ENCODE assay signal across 9 mouse cellular contexts in the genomic region with DNA sequence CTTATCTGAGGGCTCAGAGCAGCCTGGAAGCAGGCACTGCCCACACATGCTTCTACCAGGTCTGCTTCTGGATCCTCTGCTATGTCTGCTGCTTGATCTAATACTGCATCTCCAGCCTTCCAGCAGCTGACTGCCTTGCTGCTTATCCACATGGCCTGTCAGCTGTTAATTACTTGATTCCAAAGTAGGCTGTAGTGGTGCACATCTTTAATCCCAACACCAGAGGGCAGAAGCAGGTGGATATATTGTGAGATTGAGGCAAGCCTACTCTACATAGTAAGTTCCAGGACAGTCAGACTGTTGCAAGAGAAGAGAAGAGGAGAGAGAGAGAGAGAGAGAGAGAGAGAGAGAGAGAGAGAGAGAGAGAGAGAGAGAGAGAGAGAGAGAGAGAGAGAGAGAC. TPM values are rescaled to one million over a fixed set of nuclear protein-coding genes. Genes with fewer than 3 reads are reported as not detected.
DNase-seq lines count a peak whose midpoint lies in the region; ATAC-seq and TF ChIP-seq lines count a peak whose summit lies in the region.
"Had no signal": no experiment of that assay in that cellular context is flagged by ENCODE, and none has a peak within 500 bp of the region (broad histone marks: within the 10 kb centered on the region; RNA-seq: fewer than 3 reads in every experiment).

No protein-coding gene starts in this region.

- H3K27me3 ChIP-seq in embryonic facial prominence, embryonic 14.5 days (replicated peaks; ENCODE audit: control insufficient read depth, insufficient read depth, low read length): no peaks in the 10 kb centered on the region
- H3K27me3 ChIP-seq in thymus, adult 2 months (ENCODE audit: control insufficient read depth, insufficient read depth, low read length): no peaks in the 10 kb centered on the region

- H3K4me3 ChIP-seq in embryonic facial prominence, embryonic 14.5 days (ENCODE audit: low read depth, low read length): no peak overlapping the region
- H3K4me3 ChIP-seq in thymus, adult 2 months (ENCODE audit: control insufficient read depth, insufficient read depth, low read length): no peak overlapping the region

- no peak overlapping the region for H3K9ac ChIP-seq in embryonic facial prominence, embryonic 14.5 days (ENCODE audit: low read depth, low read length)

- no peak for TF ChIP-seq CTCF in thymus, adult 2 months (IDR thresholded peaks at IDR 0.05; ENCODE audit: borderline replicate concordance, control insufficient read depth, extremely low read depth, insufficient read depth, low read length, poor library complexity)

- DNase-seq in adrenal gland, postnatal 10 days: peak; percentile 16
- DNase-seq in adrenal gland, postnatal 36 days: no peak
- DNase-seq in left cerebral cortex, postnatal 4 days: peak; percentile 4
- no peak for DNase-seq in left cerebral cortex, adult 11 months (ENCODE audit: low spot score)
- DNase-seq in embryonic facial prominence, embryonic 14.5 days (ENCODE audit: low spot score): peak; percentile 31
- DNase-seq in lung, postnatal 25 days (ENCODE audit: low spot score): peak; percentile 21
- no peak for DNase-seq in spleen, adult 18-20 months
- no peak for DNase-seq in thymus, adult 2 months

- no peaks in the 10 kb centered on the region for H3K9me3 ChIP-seq in embryonic facial prominence, embryonic 14.5 days (ENCODE audit: control insufficient read depth, low read length)

- no peaks in the 10 kb centered on the region for H3K4me1 ChIP-seq in embryonic facial prominence, embryonic 14.5 days (ENCODE audit: control insufficient read depth, insufficient read depth, low read length)
- no peaks in the 10 kb centered on the region for H3K4me1 ChIP-seq in thymus, adult 2 months (replicated peaks; ENCODE audit: control insufficient read depth, insufficient read depth, low read length)

- H3K27ac ChIP-seq in embryonic facial prominence, embryonic 14.5 days (replicated peaks; ENCODE audit: low read depth, low read length): no peak overlapping the region
- no peak overlapping the region for H3K27ac ChIP-seq in thymus, adult 2 months (ENCODE audit: control insufficient read depth, insufficient read depth, low read length)

- H3K4me2 ChIP-seq in embryonic facial prominence, embryonic 14.5 days (ENCODE audit: low read depth, low read length): no peak overlapping the region

- no peak for TF ChIP-seq POLR2A in thymus, adult 2 months (IDR thresholded peaks at IDR 0.05; ENCODE audit: control insufficient read depth, extremely low read depth, insufficient read depth, low read length, poor library complexity)

- no peak for ATAC-seq in embryonic facial prominence, embryonic 14.5 days (ENCODE audit: low read depth)

- no peaks in the 10 kb centered on the region for H3K36me3 ChIP-seq in embryonic facial prominence, embryonic 14.5 days (ENCODE audit: control insufficient read depth, insufficient read depth, low read length)
- H3K36me3 ChIP-seq in thymus, adult 2 months (ENCODE audit: control insufficient read depth, insufficient read depth, low read length): no peaks in the 10 kb centered on the region

- intact Hi-C loops in left cerebral cortex, postnatal 4 days (cut with DNase I): no loop called here

RNA-seq across cellular contexts. Expression of a gene that starts 26.4 kb away (rescaled TPM):
- 1 to 10 TPM; 1.8 to 3.1 TPM for total RNA-seq in adrenal gland, postnatal 10 days (2021)
- not detected for total RNA-seq in adrenal gland, postnatal 36 days (2021)
- not detected for total RNA-seq in left cerebral cortex, postnatal 4 days (2021)
- polyA plus RNA-seq in embryonic facial prominence, embryonic 14.5 days (2014; fragmentation: Nextera tagmentation; extraction: Ambion mirVana): 0.42 and 0.55 TPM in 2 replicates
- not detected in 2 replicates for polyA plus RNA-seq in thymus, adult 2 months (2012; rRNA removed)
- polyA plus RNA-seq: gonadal fat pad, adult 2 months had no signal

RNA-seq across cellular contexts. Expression of a gene that starts 30.5 kb away (rescaled TPM):
- total RNA-seq in adrenal gland, postnatal 10 days (2021): not detected
- total RNA-seq in adrenal gland, postnatal 36 days (2021): under 1 TPM in 1 of 2 experiments, not detected in 1; 0.26 TPM
- not detected for total RNA-seq in left cerebral cortex, postnatal 4 days (2021)
- not detected in 2 replicates for polyA plus RNA-seq in embryonic facial prominence, embryonic 14.5 days (2014; fragmentation: Nextera tagmentation; extraction: Ambion mirVana)
- polyA plus RNA-seq in thymus, adult 2 months (2012; rRNA removed): 0.47 TPM in 1 of 2 replicates, not detected in the other

RNA-seq across cellular contexts. Expression of a gene that starts 43.1 kb away (rescaled TPM):
- 1 to 10 TPM; 1.6 to 1.7 TPM for total RNA-seq in adrenal gland, postnatal 10 days (2021)
- total RNA-seq in adrenal gland, postnatal 36 days (2021): 1 to 10 TPM in 1 of 2 experiments, under 1 TPM in 1; 0.82 to 2.0 TPM
- under 1 TPM; 0.95 to 0.96 TPM for total RNA-seq in left cerebral cortex, postnatal 4 days (2021)
- polyA plus RNA-seq in embryonic facial prominence, embryonic 14.5 days (2014; fragmentation: Nextera tagmentation; extraction: Ambion mirVana): 1.1 and 1.6 TPM in 2 replicates
- polyA plus RNA-seq in thymus, adult 2 months (2012; rRNA removed): 0.70 and 1.3 TPM in 2 replicates

Comparison
In these comparisons a context has a peak if more than half of its experiments do, and no peak if none do; other contexts are left out.
1. DNase-seq: peak in adrenal gland, postnatal 10 days (single experiment), left cerebral cortex, postnatal 4 days (single experiment), embryonic facial prominence, embryonic 14.5 days (single experiment) and lung, postnatal 25 days (single experiment); none in adrenal gland, postnatal 36 days (0 of 2), left cerebral cortex, adult 11 months (single experiment), spleen, adult 18-20 months (0 of 2) and thymus, adult 2 months (single experiment).